Mouse (Mus musculus) gastrocnemius, adult 2 months (tissue): ENCODE data around the gene B3galnt2. TPM values are rescaled to one million over a fixed set of nuclear protein-coding genes. Genes with fewer than 3 reads are reported as not detected.

Experiments used
- DNase-seq: peaks from one replicate; pipeline ENCODE4 v3.0.0; 2022
- H3K27ac ChIP-seq: fragments of 200-600 bp; 2 replicates; pipeline ENCODE4 v1.8.1; 2022; ENCODE audit warnings: mild to moderate bottlenecking
- H3K4me3 ChIP-seq: fragments of 200-600 bp; 2 replicates; pipeline ENCODE4 v1.8.1; 2022; ENCODE audit warnings: mild to moderate bottlenecking, moderate library complexity
- CTCF ChIP-seq: fragments of 200-600 bp; IDR thresholded peaks from 2 replicates; pipeline ENCODE4 v1.8.1; 2022; ENCODE audit warnings: antibody characterized with exemption, mild to moderate bottlenecking, moderate library complexity
- intact Hi-C: fragments of 180-260 bp; cut with DNase I; formaldehyde crosslinking; loops from one replicate; pipeline ENCODE4 v1.15.1; 2025
- long read RNA-seq, 2 experiments: library from polyadenylated mRNA; stranded (forward); transcript quantifications; one replicate each; pipeline ENCODE4 v2.0.0; 2021
- total RNA-seq, 2 experiments: library from RNA; stranded (reverse); gene quantifications; 2 replicates each; pipeline ENCODE4 v1.2.3; 2021

B3galnt2 gene
- total RNA-seq = 10 to 100 TPM; 88.5 to 89.4 TPM
- long read RNA-seq, experiment 1, transcript B3galnt2-207 (13 exons, 2,439 nt) = minor isoform, 5 of 256 reads
- long read RNA-seq, experiment 1, transcript B3galnt2-201 (12 exons, 3,892 nt) = major isoform, 159 of 256 reads
- long read RNA-seq, experiment 1, partial matches to known transcripts = 8 of 256 reads
- long read RNA-seq, experiment 1, other reads (novel, unspliced or antisense) = 84 of 256 reads
- long read RNA-seq, experiment 2, transcript B3galnt2-201 (12 exons, 3,892 nt) = major isoform, 124 of 201 reads
- long read RNA-seq, experiment 2, transcript B3galnt2-207 (13 exons, 2,439 nt) = minor isoform, 6 of 201 reads
- long read RNA-seq, experiment 2, partial matches to known transcripts = 6 of 201 reads
- long read RNA-seq, experiment 2, other reads (novel, unspliced or antisense) = 65 of 201 reads

DNA sequence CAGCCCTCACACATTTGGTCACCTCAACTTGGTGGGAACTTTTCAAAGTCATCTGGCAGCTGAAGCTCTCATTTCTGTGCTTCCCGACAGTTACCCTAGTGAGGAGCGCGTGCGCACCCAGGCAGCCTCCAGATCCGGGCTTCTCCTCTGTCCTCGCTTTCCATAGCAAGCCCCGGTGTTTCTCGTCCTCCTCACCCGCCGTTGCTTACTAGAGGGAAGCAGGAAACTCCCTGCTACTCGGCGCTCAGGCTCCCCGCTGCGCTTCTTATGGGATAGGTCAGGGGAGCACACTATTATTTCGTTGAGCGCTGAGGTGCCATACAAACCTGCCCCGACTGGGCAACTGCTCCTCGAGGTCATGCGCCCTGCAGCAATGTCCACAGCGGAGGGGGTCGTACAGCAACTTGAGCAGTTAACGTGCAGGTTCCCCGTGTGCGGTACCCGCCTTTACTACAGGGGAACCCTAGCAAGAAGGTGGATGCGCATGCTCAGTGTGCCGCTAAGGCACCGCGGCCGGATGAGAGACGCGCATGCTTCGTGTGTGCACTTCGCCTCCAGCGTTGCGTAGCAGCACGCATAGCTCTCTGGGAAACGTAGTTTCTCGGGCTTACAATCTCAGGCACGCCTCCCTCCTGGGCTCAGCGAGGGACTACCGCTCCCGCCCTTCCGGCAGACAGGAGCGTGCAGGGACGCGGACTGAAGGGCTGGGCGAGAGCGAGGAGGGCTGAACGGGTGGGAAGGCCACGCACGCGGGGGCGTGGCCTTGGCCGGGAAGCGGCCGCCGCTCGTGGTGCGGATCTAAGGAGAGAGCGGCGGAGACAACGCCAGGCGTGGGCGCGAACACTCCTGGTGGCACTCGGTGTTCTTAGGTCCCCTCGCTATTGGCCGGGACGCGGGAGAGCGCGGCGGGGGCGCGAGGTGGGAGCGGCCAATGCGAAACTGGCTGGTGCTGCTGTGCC is at the start of gene B3galnt2:
Gene B3galnt2 (plus strand): TSS at position 596 of the 959 bp plus-strand sequence.
- TF ChIP-seq CTCF = 0 out of 2 replicates have a peak, but pooled peaks have one; percentile 1
- intact Hi-C loops = loop anchor here (5.0 to 10.0 kb wide), 2 partner anchors 223 to 661 kb away; partner anchors contain the start of genes Mrpl32 and Psma2
- DNase-seq = peak; percentile 97
- H3K4me3 ChIP-seq = peak within 1 kb of the TSS; percentile 77
- H3K27ac ChIP-seq = peak within 1 kb of the TSS; percentile 99

DNA sequence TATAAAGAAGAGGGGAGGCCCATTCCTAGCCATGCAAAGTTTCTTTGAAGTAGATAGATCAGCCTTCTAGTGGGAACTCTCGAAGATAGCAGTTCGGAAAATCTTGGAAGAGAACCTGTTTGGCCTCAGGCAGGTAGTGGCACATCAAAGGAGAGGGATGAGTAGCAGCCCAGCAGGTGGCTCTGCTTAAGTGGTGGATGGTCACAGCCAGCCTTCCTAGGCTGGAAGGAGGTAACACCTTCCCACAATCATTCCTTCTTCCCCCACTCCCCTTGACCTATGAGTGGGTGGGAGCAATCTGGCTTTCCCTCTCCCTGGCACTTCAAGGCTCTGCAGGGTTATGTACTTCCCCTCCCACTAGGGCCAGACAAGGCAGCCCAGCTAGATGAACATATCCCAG is 42.9 kb upstream of the B3galnt2 start:
- no peak for TF ChIP-seq CTCF
- DNase-seq = no peak
- H3K27ac ChIP-seq = no peak overlapping the region
- intact Hi-C loops = no loop called here
- H3K4me3 ChIP-seq = no peak overlapping the region

DNA sequence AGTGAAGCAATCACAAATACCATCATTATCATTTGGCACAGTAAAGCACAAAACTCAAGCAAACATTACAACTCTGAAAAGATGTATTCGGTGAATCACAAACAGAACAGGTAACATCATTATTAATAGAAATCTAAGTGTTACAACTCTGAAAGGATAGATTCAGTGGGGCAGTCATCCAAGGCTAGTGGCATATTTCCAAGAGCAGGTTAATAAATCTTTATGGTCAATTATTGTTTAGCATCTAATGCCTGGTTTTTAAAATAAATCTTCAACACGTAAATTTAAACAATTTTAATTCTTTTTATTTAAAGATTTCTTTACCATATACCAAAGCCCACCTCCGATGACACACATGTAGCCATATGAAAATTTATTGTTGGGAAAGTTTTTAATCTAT is 34.9 kb upstream of the B3galnt2 start:
- intact Hi-C loops = no loop called here
- Histone ChIP-seq H3K27ac (no peak overlapping the region), H3K4me3 (no peak overlapping the region)
- no peak for TF ChIP-seq CTCF
- DNase-seq = no peak

DNA sequence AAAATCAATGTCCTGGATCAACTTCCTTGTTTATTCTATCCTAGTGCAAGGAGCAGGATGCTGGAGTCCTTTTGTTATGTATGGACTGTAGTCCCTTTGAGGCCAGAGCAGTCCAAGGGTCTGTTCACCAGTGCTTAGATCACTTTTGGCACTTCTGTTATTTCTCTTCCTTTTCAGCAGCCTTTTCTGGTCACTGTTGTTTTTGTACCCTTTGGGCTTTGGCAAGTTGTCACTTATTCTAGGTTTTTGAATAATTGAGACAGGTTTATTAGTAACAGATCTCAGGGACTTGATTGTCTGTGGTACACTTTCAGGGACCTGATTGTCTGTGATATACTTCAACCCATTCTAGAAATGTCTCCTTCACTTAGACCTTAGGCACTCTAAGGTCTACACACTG is 31.7 kb upstream of the B3galnt2 start:
- intact Hi-C loops = no loop called here
- Histone ChIP-seq H3K4me3 (no peak overlapping the region), H3K27ac (no peak overlapping the region)
- no peak for TF ChIP-seq CTCF
- DNase-seq = no peak

DNA sequence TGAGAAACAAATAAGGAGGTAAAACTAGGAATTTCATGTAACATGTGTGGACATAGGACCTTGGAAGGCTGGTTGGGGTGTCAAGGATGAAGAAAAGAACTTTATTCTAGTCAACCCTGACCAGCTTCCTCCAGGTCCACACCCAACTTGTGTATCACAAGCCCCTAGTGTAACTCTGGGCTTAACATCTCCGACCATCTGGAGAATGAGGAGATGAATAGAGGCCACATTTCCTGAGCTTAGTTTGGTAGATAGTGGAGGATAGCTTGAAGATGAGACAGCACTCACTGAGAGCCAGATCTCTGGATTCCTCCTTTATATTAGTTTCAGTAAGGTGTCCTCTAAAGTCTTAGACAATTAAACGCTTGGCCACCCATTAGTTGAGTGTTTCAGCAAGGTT is 24.3 kb upstream of the B3galnt2 start:
- no peak for DNase-seq
- Histone ChIP-seq H3K4me3 (no peak overlapping the region), H3K27ac (no peak overlapping the region)
- TF ChIP-seq CTCF = no peak
- intact Hi-C loops = no loop called here

DNA sequence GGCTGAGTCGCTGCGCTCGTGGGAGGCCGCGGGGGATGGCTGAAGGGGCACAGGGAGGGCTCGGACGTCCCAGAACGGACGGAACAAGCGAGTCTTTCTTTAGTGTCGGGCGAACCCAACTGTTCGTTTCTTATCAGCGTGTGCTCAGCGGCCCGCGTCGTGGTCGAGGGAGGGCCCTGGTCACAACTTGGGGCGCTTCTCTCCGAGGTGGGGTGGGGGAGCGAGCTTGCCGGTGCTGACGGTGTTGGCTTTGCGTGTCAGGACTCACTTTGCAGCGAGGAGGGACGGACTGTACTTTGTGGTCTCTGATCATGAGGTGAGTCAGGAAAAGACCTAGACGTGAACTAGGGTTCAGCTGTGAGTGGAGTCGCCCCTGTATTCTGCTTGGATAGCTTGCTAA is 662 bp downstream of the B3galnt2 start:
- peak; percentile 84 for DNase-seq
- H3K4me3 ChIP-seq = peak overlapping the region; percentile 77
- peak overlapping the region; percentile 99 for H3K27ac ChIP-seq
- intact Hi-C loops = loop anchor here (1.0 to 10.0 kb wide), 5 partner anchors 40 to 660 kb away; partner anchors contain the start of genes Arid4b, Ggps1, Mrpl32 and Psma2
- TF ChIP-seq CTCF = peak; percentile 39; the same call in 1 of the 2 replicates

DNA sequence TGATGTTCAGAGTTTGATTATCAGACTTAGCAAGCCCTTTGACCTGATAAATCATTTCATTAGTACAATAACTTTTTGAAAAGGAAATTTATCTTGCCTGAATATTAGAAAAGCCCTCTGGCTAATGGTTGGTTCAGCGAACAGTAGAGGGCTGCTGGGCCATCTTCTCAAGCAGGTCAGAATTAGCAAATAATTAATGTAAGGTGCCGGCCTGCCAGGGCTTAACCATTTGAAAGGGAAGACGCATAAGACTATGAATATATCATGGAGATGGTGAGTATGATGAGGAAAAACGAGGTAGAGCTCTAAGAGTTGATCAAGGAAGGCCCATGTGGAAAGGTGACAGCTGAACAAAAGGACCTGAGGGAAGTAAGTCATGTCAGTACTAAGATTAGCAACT is 2.4 kb downstream of the B3galnt2 start:
- no peak for DNase-seq
- TF ChIP-seq CTCF = no peak
- intact Hi-C loops = loop anchor here (5.0 to 10.0 kb wide), 3 partner anchors 81 to 658 kb away; partner anchors contain the start of genes Arid4b, Ggps1, Mrpl32 and Psma2
- peak overlapping the region; percentile 99 for H3K27ac ChIP-seq
- H3K4me3 ChIP-seq = peak overlapping the region; percentile 77

DNA sequence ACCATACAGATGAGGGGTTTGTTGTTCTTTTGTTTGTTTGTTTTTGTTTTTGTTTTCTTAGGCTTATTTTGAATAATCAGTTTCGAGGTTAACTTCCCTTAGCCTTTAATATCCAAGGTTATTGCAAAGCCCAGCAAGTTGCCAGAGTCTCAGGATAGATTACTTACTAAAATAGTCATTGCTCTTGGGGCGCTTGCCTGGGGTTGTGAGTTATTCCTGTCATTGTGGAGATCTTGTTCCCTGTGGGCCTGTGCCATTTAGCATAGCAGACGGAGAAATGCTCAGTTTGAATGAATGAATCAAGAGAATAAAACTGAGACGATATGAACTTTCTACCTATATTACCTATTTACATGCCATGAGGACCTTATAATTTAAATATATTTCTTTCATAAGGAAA is 5.9 kb downstream of the B3galnt2 start:
- H3K4me3 ChIP-seq = peak overlapping the region; percentile 53
- H3K27ac ChIP-seq = peak overlapping the region; percentile 99
- intact Hi-C loops = no loop called here
- DNase-seq = peak; percentile 67
- no peak for TF ChIP-seq CTCF

DNA sequence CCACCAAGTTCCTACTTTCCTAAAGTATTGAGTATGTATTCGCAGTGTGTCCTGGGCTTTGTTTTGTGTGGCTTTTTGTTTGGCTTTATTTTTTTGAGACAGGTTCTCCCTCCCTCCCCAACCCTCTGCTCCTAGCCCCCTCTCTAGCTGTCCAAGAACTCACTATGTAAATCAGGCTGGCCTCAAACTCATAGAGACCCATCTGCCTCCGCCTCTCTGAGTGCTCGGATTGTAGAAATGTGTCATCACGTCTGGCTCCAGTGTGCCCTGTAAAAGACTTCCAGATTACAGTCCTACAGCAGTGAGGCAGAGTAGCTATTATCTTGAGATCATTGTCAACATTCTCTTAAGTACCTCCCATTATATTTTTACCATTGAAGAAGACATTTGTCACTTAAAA is 6.8 kb downstream of the B3galnt2 start:
- TF ChIP-seq CTCF = no peak
- Histone ChIP-seq H3K4me3 (peak overlapping the region; percentile 53), H3K27ac (peak overlapping the region; percentile 99)
- DNase-seq = no peak
- intact Hi-C loops = no loop called here

DNA sequence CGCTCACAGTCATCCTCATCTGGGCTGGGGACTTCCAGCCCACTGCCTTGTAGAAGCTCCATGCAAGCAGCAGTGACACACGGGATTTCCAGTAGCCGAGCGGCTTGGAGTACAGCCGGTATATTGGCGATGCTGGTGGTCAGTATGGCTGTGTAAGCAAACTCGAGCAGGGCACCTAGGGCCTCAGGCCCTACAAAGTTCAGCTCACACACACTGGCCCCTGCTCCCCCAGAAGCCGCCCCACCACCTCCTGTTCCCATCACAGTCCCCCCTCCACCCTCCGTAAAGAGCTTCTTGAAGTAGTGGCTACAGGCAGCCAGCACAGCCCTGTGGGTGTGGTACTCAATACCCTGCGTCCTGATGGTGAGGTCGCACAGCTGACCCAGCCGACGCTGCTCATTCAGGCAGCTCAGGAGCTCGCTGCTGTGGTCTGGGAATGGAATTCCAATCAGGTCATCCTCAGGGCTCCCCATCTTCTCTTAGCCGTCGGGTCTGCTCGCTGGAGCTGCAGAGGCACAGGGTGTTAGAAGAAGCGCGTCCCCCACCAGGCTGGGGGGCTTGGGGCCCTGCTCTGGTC is 11.2 kb downstream of the B3galnt2 start:
- peak overlapping the region; percentile 99 for H3K27ac ChIP-seq
- no peak for TF ChIP-seq CTCF
- peak overlapping the region; percentile 34 for H3K4me3 ChIP-seq
- intact Hi-C loops = no loop called here
- DNase-seq = peak; percentile 45

DNA sequence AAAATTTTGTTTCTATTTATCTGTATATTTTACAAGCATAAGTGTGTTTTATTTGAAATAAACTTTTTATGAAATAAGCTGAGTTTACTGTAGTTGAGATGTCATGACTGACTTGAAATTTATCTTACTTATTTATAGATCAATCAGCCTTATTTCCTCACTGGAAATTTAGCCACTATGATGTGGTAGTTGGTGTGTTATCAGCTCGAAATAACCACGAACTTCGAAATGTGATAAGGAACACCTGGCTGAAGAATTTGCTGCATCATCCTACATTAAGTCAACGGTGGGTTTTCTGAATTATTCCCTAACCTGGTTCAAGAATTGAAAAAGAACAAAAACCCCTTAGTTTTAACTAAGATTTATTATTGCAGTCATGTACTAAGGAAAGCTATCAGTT is 11.9 kb downstream of the B3galnt2 start:
- peak overlapping the region; percentile 99 for H3K27ac ChIP-seq
- no peak for TF ChIP-seq CTCF
- H3K4me3 ChIP-seq = no peak overlapping the region
- DNase-seq = no peak
- intact Hi-C loops = no loop called here

DNA sequence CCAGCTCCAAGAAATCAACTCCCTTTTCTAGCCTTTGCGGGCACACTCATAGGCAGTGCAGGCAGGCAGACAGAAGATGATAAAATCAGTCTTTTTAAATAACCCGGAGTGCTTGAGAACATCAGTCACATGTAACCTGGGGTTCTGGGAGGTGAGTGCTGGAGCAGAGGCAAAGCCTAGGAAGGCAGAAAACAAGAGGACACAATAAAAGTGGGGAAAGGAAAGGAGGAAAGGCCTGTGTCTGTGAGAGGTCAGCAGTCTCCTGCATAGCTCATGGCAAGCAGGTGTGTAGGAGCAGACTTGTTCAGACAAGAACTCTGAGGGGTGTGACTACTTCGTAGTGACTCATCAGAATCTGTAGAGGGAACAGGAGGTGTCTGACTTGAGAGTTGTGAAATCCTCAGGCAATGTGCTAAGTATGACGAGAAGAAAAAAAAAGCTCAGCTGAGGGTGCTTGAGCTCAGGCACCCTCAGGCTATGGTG is 14.4 kb downstream of the B3galnt2 start:
- intact Hi-C loops = no loop called here
- TF ChIP-seq CTCF = no peak
- H3K27ac ChIP-seq = peak overlapping the region; percentile 86

More for the DNA sequence above, 14.4 kb downstream of the B3galnt2 start:
- no peak overlapping the region; the same call in 1 of the 2 replicates for H3K4me3 ChIP-seq
- DNase-seq = peak; percentile 42
